Mouse (Mus musculus) layer of hippocampus, postnatal 14 days (tissue): ENCODE results near the gene Gm26558. TPM values are rescaled to one million over a fixed set of nuclear protein-coding genes. Genes with fewer than 3 reads are reported as not detected.

Experiments
- DNase-seq, 2 experiments: peaks; one replicate each; pipeline ENCODE4 v3.0.0; 2021 to 2022; ENCODE audit warnings: low spot score in 2 of 2, mixed read lengths in 1 of 2
- total RNA-seq, 2 experiments: library from RNA; stranded (reverse); gene quantifications; 2 replicates each; pipeline ENCODE4 v1.2.3; 2021

The Gm26558 gene
- total RNA-seq, 2 experiments from 2014 or later: 0.48 TPM; not detected in 1

GRCm38 (mm10) chr2:70649471-70649870 lies 12.4 kb downstream of the Gm26558 start:
- DNase-seq: no peak

- DNase-seq: no peak
Measured at GRCm38 (mm10) chr2:70648271-70648670, 13.6 kb downstream of the Gm26558 start.

GRCm38 (mm10) chr2:70647681-70648080 lies 14.2 kb downstream of the Gm26558 start:
- no peak for DNase-seq

- DNase-seq: no peak
Measured at GRCm38 (mm10) chr2:70645266-70645780, 16.6 kb downstream of the Gm26558 start.

GRCm38 (mm10) chr2:70642971-70643565 lies 18.8 kb downstream of the Gm26558 start:
- DNase-seq: no peak

GRCm38 (mm10) chr2:70640968-70641367 lies 20.9 kb downstream of the Gm26558 start:
- no peak for DNase-seq

GRCm38 (mm10) chr2:70634028-70634690 lies 27.7 kb downstream of the Gm26558 start:
- no peak for DNase-seq

GRCm38 (mm10) chr2:70632412-70632811 lies 29.5 kb downstream of the Gm26558 start:
- no peak for DNase-seq

GRCm38 (mm10) chr2:70631321-70631720 lies 30.6 kb downstream of the Gm26558 start:
- DNase-seq: no peak

GRCm38 (mm10) chr2:70629921-70630320 lies 32.0 kb downstream of the Gm26558 start:
- no peak for DNase-seq

- DNase-seq: peak in 1 of 2 experiments; percentile 15
Measured at GRCm38 (mm10) chr2:70629339-70629761, 32.6 kb downstream of the Gm26558 start.

- DNase-seq: no peak
Measured at GRCm38 (mm10) chr2:70628397-70628796, 33.5 kb downstream of the Gm26558 start.

- no peak for DNase-seq
Measured at GRCm38 (mm10) chr2:70625761-70626160, 36.1 kb downstream of the Gm26558 start.

- no peak for DNase-seq
Measured at GRCm38 (mm10) chr2:70622244-70622643, 39.7 kb downstream of the Gm26558 start.

GRCm38 (mm10) chr2:70620225-70620624 lies 41.7 kb downstream of the Gm26558 start:
- peak; percentile 54 to 73 for DNase-seq

- no peak for DNase-seq
Measured at GRCm38 (mm10) chr2:70619232-70619835, 42.6 kb downstream of the Gm26558 start.

GRCm38 (mm10) chr2:70616617-70617016 lies 45.3 kb downstream of the Gm26558 start:
- no peak for DNase-seq

GRCm38 (mm10) chr2:70616076-70616475 lies 45.8 kb downstream of the Gm26558 start:
- no peak for DNase-seq

GRCm38 (mm10) chr2:70614745-70615351 lies 47.1 kb downstream of the Gm26558 start:
- no peak for DNase-seq
